In the genomic region with DNA sequence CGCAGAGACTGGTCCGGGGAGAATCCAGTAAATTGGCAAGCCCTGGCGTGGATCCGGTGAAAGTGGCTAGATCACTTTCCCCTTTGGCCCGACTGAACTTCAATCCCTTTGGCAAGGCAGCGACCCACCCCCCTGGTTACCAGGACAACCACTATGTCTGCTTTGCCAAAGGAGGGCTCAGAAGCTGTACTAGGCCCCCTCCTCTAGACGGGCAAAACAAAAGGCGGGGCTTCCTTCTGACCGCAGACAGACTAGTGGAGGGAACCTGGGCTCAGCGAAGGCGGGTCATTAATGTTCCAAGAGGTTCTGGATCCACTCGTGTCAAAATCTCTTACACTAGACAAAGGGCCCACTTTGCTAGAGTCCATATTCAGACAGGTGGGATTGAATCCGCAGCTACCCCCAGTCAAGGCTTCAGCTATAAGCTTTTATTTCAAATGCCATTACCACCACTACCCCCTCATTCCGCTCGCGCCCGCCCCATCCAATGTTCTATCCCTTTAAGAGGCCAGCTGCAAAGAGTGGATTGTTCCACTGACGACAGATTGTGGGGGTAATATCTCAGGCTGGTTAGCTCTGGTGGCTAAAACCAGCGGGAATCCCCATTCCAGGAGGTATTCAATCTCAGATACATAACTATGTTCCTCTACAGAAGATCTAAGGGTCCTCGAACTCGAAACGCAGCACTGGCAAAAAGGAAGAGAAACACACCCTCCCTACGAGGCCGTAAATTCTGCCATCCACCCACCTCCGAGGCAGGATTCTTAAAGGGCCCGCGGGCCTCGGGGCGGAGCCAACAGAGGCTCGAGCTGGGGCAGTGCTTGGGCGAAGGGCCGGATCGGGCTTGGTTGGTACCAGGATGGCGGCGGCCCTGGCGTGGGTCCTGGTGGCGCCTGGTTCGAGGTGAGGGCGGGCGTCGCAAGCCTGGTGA, we compare ENCODE assay signal across 8 mouse cellular contexts. TPM values are rescaled to one million over a fixed set of nuclear protein-coding genes. Genes with fewer than 3 reads are reported as not detected.
DNase-seq lines count a peak whose midpoint lies in the region; ATAC-seq lines count a peak whose summit lies in the region.

No protein-coding gene starts in this region.

- peak; percentile 90 for DNase-seq in MN1 (ENCODE audit: low spot score)
- peak; percentile 77 for DNase-seq in cerebellum, adult 8-10 months
- DNase-seq in forelimb bud, embryonic 11.5 days (ENCODE audit: low read depth, low spot score): peak; percentile 89
- DNase-seq in layer of hippocampus, adult 9-11 months: peak; percentile 87
- peak; percentile 92 for DNase-seq in lung, postnatal 10 days
- DNase-seq in ovary, postnatal 14 days (ENCODE audit: low spot score): peak; percentile 78
- peak; percentile 84 for DNase-seq in thymus, postnatal 0 days (ENCODE audit: low spot score)

- peak; percentile 76 for ATAC-seq in hematopoietic stem cell, adult 5-6 weeks (replicated peaks in 1 of 2; ENCODE audit: insufficient read depth in 1 of 2, low FRiP score in 2 of 2, low TSS enrichment in 1 of 2, low read depth in 1 of 2, poor library complexity in 2 of 2, severe bottlenecking in 2 of 2)

RNA-seq across cellular contexts. Expression of a gene that starts 0.9 kb away (rescaled TPM):
- total RNA-seq in hematopoietic stem cell, adult 5-6 weeks (2017): 4.0 and 4.2 TPM in 2 replicates
- 31.0 and 31.3 TPM in 2 replicates for polyA plus RNA-seq in thymus, postnatal 0 days (2015; fragmentation: Nextera tagmentation; extraction: Ambion mirVana)

RNA-seq across cellular contexts. Expression of a gene that starts 5.5 kb away (rescaled TPM):
- total RNA-seq in hematopoietic stem cell, adult 5-6 weeks (2017): 16.2 and 23.7 TPM in 2 replicates
- polyA plus RNA-seq in thymus, postnatal 0 days (2015; fragmentation: Nextera tagmentation; extraction: Ambion mirVana): 56.7 and 57.8 TPM in 2 replicates

RNA-seq across cellular contexts. Expression of a gene that starts 8.1 kb away (rescaled TPM):
- 4.1 and 5.2 TPM in 2 replicates for total RNA-seq in hematopoietic stem cell, adult 5-6 weeks (2017)
- 6.1 and 9.0 TPM in 2 replicates for polyA plus RNA-seq in thymus, postnatal 0 days (2015; fragmentation: Nextera tagmentation; extraction: Ambion mirVana)

RNA-seq across cellular contexts. Expression of a gene that starts 10.1 kb away (rescaled TPM):
- 12.2 and 12.7 TPM in 2 replicates for total RNA-seq in hematopoietic stem cell, adult 5-6 weeks (2017)
- 18.4 and 23.1 TPM in 2 replicates for polyA plus RNA-seq in thymus, postnatal 0 days (2015; fragmentation: Nextera tagmentation; extraction: Ambion mirVana)

RNA-seq across cellular contexts. Expression of a gene that starts 12.0 kb away (rescaled TPM):
- total RNA-seq in hematopoietic stem cell, adult 5-6 weeks (2017): 0.35 and 3.9 TPM in 2 replicates
- 0.90 and 1.2 TPM in 2 replicates for polyA plus RNA-seq in thymus, postnatal 0 days (2015; fragmentation: Nextera tagmentation; extraction: Ambion mirVana)

Comparison
In these comparisons a context has a peak if more than half of its experiments do, and no peak if none do; other contexts are left out.
1. Peak in every context shown above with its lines: DNase-seq and ATAC-seq.